Comparison of ENCODE assay signal across 27 mouse cellular contexts in the genomic region with DNA sequence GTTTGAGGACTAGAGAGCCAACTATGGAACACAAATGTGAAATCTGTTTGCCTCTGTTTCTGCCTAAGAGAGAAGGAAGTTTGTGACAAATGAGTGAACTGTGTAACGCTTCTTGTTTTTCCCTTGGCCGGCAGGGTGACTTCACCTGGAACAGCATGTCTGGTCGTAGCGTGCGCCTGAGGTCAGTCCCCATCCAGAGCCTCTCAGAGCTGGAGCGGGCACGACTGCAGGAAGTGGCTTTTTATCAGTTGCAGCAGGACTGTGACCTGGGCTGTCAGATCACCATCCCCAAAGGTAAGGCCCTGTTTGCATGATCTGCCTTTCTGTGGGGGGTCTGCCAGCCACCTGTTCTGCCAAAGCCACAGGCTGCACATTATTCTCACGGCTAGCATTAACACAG. TPM values are rescaled to one million over a fixed set of nuclear protein-coding genes. Genes with fewer than 3 reads are reported as not detected.
A peak's percentile ranks its signal among the peaks of the same experiment; 100 is the strongest.
DNase-seq lines count a peak whose midpoint lies in the region; ATAC-seq lines count a peak whose summit lies in the region.
"Had no signal": no experiment of that assay in that cellular context is flagged by ENCODE, and none has a peak within 500 bp of the region (broad histone marks: within the 10 kb centered on the region; RNA-seq: fewer than 3 reads in every experiment).

No protein-coding gene starts in this region.

- peak; percentile 67 for ATAC-seq in megakaryocyte progenitor cell, adult 5-6 weeks (replicated peaks; ENCODE audit: poor library complexity)
- ATAC-seq in forebrain, embryonic 15.5 days (replicated peaks): no peak
- ATAC-seq in hindbrain, embryonic 12.5 days (ENCODE audit: low FRiP score): no peak
- ATAC-seq: forebrain, embryonic 16.5 days; hindbrain, postnatal 0 days; lung, postnatal 0 days had no signal

- WGBS in forebrain, embryonic 15.5 days: 83% methylated on average over 8 of the region's 8 CpGs
- WGBS in hindbrain, embryonic 12.5 days: 86% methylated on average over 8 of the region's 8 CpGs

- no peaks in the 10 kb centered on the region for H3K27me3 ChIP-seq in forebrain, embryonic 15.5 days
- peaks cover 10% of the 10 kb centered on the region for H3K27me3 ChIP-seq in hindbrain, embryonic 12.5 days
- H3K27me3 ChIP-seq: liver, embryonic 15.5 days had no signal

- no peaks in the 10 kb centered on the region for H3K36me3 ChIP-seq in forebrain, embryonic 15.5 days
- H3K36me3 ChIP-seq in hindbrain, embryonic 12.5 days: no peaks in the 10 kb centered on the region
- H3K36me3 ChIP-seq: embryonic facial prominence, embryonic 13.5 days; limb, embryonic 10.5 days; liver, embryonic 15.5 days had no signal

- no peak overlapping the region for H3K4me2 ChIP-seq in forebrain, embryonic 15.5 days (replicated peaks)
- no peak overlapping the region for H3K4me2 ChIP-seq in hindbrain, embryonic 12.5 days (replicated peaks)
- H3K4me2 ChIP-seq: embryonic facial prominence, embryonic 13.5 days; liver, embryonic 15.5 days had no signal

- H3K4me3 ChIP-seq in forebrain, embryonic 15.5 days: no peak overlapping the region
- H3K4me3 ChIP-seq in hindbrain, embryonic 12.5 days: no peak overlapping the region
- H3K4me3 ChIP-seq: embryonic facial prominence, embryonic 13.5 days; limb, embryonic 10.5 days; liver, embryonic 15.5 days; myocyte had no signal

- peak; percentile 2 for DNase-seq in cerebellum, postnatal 14 days
- DNase-seq in cerebellum, adult 9-10 months: no peak
- peak; percentile 10 for DNase-seq in MEL-GATA-1-ER (ENCODE audit: extremely low read depth, low read depth)
- peak; percentile 14 for DNase-seq in liver
- no peak for DNase-seq in kidney, adult 11 months
- DNase-seq: adrenal gland, adult 2 months; heart, postnatal 36 days; kidney, adult 9 months; kidney, postnatal 25 days; midbrain, embryonic 14.5 days; thymus, postnatal 36 days had no signal

- H3K4me1 ChIP-seq in forebrain, embryonic 15.5 days: no peaks in the 10 kb centered on the region
- no peaks in the 10 kb centered on the region for H3K4me1 ChIP-seq in hindbrain, embryonic 12.5 days
- H3K4me1 ChIP-seq: embryonic facial prominence, embryonic 13.5 days; limb, embryonic 10.5 days; liver, embryonic 15.5 days had no signal

- H3K9me3 ChIP-seq in forebrain, embryonic 15.5 days: no peaks in the 10 kb centered on the region
- no peaks in the 10 kb centered on the region for H3K9me3 ChIP-seq in hindbrain, embryonic 12.5 days (replicated peaks)
- H3K9me3 ChIP-seq: embryonic facial prominence, embryonic 13.5 days; limb, embryonic 10.5 days; liver, embryonic 15.5 days had no signal

- no peak overlapping the region for H3K9ac ChIP-seq in forebrain, embryonic 15.5 days (replicated peaks)
- no peak overlapping the region for H3K9ac ChIP-seq in hindbrain, embryonic 12.5 days
- H3K9ac ChIP-seq: embryonic facial prominence, embryonic 13.5 days; liver, embryonic 15.5 days had no signal

- H3K27ac ChIP-seq in forebrain, embryonic 15.5 days (replicated peaks): no peak overlapping the region
- no peak overlapping the region for H3K27ac ChIP-seq in hindbrain, embryonic 12.5 days
- H3K27ac ChIP-seq: embryonic facial prominence, embryonic 13.5 days; hindbrain, postnatal 0 days; limb, embryonic 10.5 days; liver, embryonic 15.5 days had no signal

RNA-seq across cellular contexts. Expression of gene Amelx, which starts 33.1 kb away (rescaled TPM):
- not detected in 2 replicates for total RNA-seq in megakaryocyte progenitor cell, adult 5-6 weeks (2015)
- not detected in 2 replicates for total RNA-seq in megakaryocyte progenitor cell, adult 5-6 weeks (2017)
- 0.60 and 0.88 TPM in 2 replicates for polyA plus RNA-seq in forebrain, embryonic 15.5 days (2015; fragmentation: Nextera tagmentation; extraction: Ambion mirVana)
- polyA plus RNA-seq in hindbrain, embryonic 12.5 days (2016; fragmentation: Nextera tagmentation; extraction: Ambion mirVana): not detected in 2 replicates
- total RNA-seq: adrenal gland, adult 2 months; gastrocnemius, adult 18-20 months; heart, postnatal 36 days; hindbrain, postnatal 0 days; left cerebral cortex, adult 18-20 months had no signal
- polyA plus RNA-seq: adrenal gland, adult 2 months; embryonic facial prominence, embryonic 13.5 days; gonadal fat pad, adult 2 months; heart, embryonic 14.5 days; hindbrain, postnatal 0 days; liver, embryonic 15.5 days; lung, postnatal 0 days; midbrain, embryonic 14.5 days; myocyte; neural tube, embryonic 14.5 days; small intestine, adult 2 months had no signal

Comparison
In these comparisons a context has a peak if more than half of its experiments do, and no peak if none do; other contexts are left out.
1. DNase-seq: peak in cerebellum, postnatal 14 days (2 of 2), MEL-GATA-1-ER (single experiment) and liver (single experiment); none in cerebellum, adult 9-10 months (single experiment) and kidney, adult 11 months (single experiment).